Mouse (Mus musculus) brain, embryonic 14.5 days (tissue): ENCODE measurements around the gene Acsl1.

Source experiments
- CTCF ChIP-seq: fragments of 200-500 bp; IDR thresholded peaks from 2 replicates; pipeline ENCODE4 v1.5.1; 2012; ENCODE audit warnings: inconsistent platforms, mild to moderate bottlenecking, moderate library complexity, borderline replicate concordance; ENCODE audit not compliant: insufficient read depth, insufficient read length; ENCODE audit errors: extremely low read depth
- POLR2A ChIP-seq: fragments of 200-500 bp; IDR thresholded peaks from 2 replicates; pipeline ENCODE4 v1.6.1; 2012; ENCODE audit warnings: mild to moderate bottlenecking, inconsistent platforms, borderline replicate concordance; ENCODE audit not compliant: poor library complexity, insufficient read depth, insufficient read length, severe bottlenecking; ENCODE audit errors: extremely low read depth

- TF ChIP-seq CTCF (no peak), POLR2A (no peak)
Observed at GRCm38 (mm10) chr8:46511336-46511735, 40.5 kb downstream of the Acsl1 start.
